Mouse (Mus musculus): ENCODE results near the gene Cyp1b1.

Gene Cyp1b1

GRCm38 (mm10) chr17:79713643-79714367 is 1.1 kb downstream of the Cyp1b1 start:
- peak; percentile 36 for DNase-seq (ENCODE audit: low spot score)

GRCm38 (mm10) chr17:79713276-79713642 is 1.6 kb downstream of the Cyp1b1 start:
- DNase-seq (ENCODE audit: low spot score) = no peak

GRCm38 (mm10) chr17:79712536-79712935 is 2.3 kb downstream of the Cyp1b1 start:
- DNase-seq (ENCODE audit: low spot score) = no peak

- DNase-seq (ENCODE audit: low spot score) = no peak
These were observed 2.9 kb downstream of the Cyp1b1 start for GRCm38 (mm10) chr17:79711944-79712343.

GRCm38 (mm10) chr17:79710246-79710842 is 4.5 kb downstream of the Cyp1b1 start:
- no peak for DNase-seq (ENCODE audit: low spot score)

- no peak for DNase-seq (ENCODE audit: low spot score)
These were observed 5.1 kb downstream of the Cyp1b1 start for GRCm38 (mm10) chr17:79709718-79710117.

DNA sequence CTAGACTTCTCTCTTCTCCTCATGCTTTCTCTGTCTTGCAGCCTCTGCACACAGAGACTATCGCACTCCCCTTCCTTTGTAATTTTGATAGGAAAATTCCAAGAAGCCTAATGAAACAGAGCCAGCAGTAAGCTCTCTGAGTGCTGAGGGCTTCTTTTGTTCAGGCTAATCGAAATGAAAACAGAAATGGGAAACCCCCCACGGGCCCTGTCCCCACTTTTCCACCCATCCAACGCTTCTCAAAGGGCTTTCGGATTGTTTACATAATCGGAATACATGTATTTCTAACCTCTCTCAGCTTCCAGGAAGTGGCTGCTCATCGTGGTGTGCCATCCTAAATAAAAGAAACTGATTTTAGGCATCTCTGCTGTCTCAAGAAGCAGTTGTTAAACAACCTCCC is 6.7 kb downstream of the Cyp1b1 start:
- DNase-seq (ENCODE audit: low spot score) = no peak

GRCm38 (mm10) chr17:79705671-79706455 is 9.0 kb downstream of the Cyp1b1 start:
- no peak for DNase-seq (ENCODE audit: low spot score)

GRCm38 (mm10) chr17:79700871-79701270 is 14.0 kb downstream of the Cyp1b1 start:
- no peak for DNase-seq (ENCODE audit: low spot score)

DNA sequence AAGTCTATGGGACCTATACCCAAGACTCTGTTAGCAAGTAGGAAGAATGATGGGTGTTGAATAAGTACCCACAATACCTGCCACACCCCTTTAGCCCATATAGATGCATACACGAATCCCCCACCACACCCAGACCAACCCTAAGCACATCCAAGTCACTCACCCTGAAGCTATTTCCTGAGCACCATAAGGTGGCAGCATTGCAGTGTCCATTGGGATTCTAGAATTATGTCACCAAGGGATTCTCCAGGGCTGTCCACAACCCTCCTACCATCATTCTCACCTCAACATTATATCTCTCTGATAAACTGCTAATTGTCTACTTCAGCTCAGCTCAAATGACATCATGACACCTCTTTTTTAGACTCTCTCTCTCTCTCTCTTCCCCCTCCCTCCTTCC is 15.7 kb downstream of the Cyp1b1 start:
- no peak for DNase-seq (ENCODE audit: low spot score)

DNA sequence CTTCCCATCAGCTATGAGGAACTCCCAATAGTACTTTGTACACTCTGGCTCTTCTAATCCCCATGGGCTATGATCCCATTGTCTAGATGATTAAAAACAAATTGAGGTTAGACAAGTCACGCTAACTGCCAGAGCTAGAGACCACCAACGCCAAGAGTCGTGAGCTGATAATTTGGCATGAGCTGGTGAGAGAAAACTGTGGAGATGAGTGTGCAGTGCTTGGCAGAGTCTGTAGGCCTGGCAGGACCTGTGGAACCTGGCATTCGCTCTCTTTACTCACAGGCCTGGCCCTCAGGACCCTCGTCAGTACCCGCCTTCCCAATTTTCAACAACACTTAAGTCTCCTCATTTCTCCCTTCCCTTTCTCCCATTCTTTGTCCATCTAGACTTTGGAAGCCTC is 19.3 kb downstream of the Cyp1b1 start:
- no peak for DNase-seq (ENCODE audit: low spot score)

DNA sequence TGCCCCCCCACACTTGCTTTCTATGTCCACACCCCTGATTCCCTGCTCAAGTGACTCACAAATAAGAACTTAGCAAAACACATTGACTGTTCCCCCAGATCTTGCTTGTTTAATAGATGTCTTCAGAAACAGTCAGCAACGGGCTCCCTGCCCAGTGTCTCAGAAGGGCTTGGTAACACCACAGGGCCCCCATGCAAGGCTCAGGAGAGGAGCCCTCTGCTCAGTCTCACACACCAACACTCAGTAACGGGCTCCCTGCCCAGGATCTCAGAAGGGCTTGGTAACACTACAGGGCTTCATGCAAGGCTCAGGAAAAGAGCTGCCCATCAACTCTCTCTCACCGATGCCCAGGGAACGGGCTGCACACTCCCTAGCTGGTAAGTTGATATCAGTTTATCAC is 19.8 kb downstream of the Cyp1b1 start:
- DNase-seq (ENCODE audit: low spot score) = no peak

DNA sequence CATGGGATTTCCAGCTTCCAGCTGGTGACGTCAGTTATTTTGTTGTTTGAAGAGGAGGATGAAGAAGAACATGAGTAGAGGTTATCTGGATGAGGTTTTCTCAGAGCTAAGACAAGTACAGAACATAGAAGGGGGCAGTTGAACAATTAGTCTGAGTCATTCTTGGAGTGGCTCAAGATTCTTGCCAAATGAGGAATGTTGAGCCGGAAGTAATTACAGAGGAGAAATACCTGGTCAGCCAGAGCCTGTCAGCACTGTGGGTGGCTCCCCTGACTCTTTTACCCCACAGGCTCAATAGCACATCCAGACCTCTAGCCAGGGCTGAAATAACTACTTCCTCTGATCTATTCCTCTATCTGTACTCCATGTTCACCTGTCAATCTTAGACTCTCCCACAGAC is 44.0 kb downstream of the Cyp1b1 start:
- no peak for DNase-seq (ENCODE audit: low spot score)

GRCm38 (mm10) chr17:79664106-79664417 is 50.8 kb downstream of the Cyp1b1 start:
- no peak for DNase-seq (ENCODE audit: low spot score)

DNA sequence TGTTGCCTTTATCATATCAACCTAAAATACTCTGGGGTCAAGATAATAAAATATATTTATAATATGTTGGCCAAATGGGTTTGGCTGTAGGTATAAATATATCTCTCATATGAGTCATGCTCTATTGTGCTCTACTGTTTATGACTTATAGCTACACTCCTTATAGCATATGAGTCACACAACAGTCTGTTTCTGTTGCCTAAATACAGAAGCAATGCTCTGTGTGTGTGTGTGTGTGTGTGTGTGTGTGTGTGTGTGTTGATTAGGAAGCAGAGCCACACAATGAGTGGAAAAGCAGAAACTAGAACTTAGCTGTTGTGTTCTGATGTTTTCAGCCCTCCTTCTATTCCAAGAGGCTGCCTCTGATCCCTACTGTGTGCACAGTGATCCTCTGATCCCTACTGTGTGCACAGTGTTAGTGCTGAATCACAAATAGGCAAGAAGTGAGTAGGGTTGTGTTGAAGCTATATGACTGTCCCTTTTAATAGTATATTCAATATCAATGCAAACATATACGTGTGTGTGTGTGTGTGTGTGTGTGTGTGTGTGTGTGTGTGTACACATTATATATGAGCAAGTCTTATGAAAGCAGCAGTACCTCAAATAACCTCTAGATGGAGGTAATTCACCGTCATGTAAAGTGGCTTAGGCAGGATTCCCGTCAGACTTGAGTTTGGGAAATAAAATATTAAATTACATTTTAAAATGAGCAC is 51.3 kb downstream of the Cyp1b1 start:
- no peak for DNase-seq (ENCODE audit: low spot score)

GRCm38 (mm10) chr17:79661848-79662247 is 53.0 kb downstream of the Cyp1b1 start:
- DNase-seq (ENCODE audit: low spot score) = no peak

GRCm38 (mm10) chr17:79661387-79661786 is 53.5 kb downstream of the Cyp1b1 start:
- peak; percentile 50 for DNase-seq (ENCODE audit: low spot score)

- DNase-seq (ENCODE audit: low spot score) = no peak
These were observed 56.0 kb downstream of the Cyp1b1 start for GRCm38 (mm10) chr17:79658863-79659262.

DNA sequence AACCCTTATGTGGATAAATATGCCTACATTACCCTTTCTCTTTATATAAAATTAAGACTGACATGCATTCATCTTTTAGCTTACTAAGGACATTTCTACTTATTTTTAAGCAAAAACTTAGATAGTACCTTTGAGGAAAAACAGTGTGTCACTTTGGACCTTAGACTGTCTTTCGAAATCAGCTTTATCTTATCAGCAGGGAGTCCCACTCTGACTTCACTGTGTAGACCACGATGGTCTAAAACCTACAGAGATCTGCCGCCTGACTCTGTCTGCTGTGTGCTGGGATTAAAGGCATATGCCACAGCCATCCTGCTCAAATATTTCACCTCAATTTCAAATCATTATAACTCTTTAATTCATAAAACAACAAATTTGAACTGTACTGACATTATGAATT is 56.4 kb downstream of the Cyp1b1 start:
- no peak for DNase-seq (ENCODE audit: low spot score)

- DNase-seq (ENCODE audit: low spot score) = no peak
These were observed 57.1 kb downstream of the Cyp1b1 start for GRCm38 (mm10) chr17:79657785-79658184.

- DNase-seq (ENCODE audit: low spot score) = no peak
These were observed 60.7 kb downstream of the Cyp1b1 start for GRCm38 (mm10) chr17:79654187-79654586.

DNA sequence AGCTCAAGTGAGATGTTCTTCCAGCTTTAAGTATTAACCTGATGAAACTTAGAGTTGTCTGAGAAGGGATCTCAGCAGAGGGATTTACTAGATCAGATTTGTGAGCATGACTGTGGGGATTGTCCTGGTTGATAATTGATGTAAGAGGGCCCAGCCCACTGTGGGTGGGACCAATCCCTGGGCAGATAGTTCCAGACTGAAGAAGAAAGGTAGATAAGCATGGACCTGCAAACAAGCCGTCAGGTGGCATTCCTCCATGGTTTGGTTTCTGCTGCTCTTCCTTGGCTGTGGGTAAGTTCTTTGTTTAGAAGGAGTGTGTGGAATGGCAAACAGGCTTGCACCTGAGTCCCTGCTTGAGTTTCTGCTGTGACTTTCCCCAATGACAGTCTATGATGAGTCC is 61.7 kb downstream of the Cyp1b1 start:
- DNase-seq (ENCODE audit: low spot score) = no peak
